Mouse (Mus musculus) left cerebral cortex, adult 6 months (tissue): ENCODE measurements around the gene Tbc1d15. TPM values are rescaled to one million over a fixed set of nuclear protein-coding genes. Genes with fewer than 3 reads are reported as not detected.

Source experiments
- long read RNA-seq, 2 experiments: library from polyadenylated mRNA; unstranded; transcript quantifications; one replicate each; pipeline ENCODE4 v2.0.0; 2019 to 2020
- polyA plus RNA-seq: library from polyadenylated mRNA; unstranded; fragments of <200 nt; fragmentation: Nextera tagmentation; gene quantifications from 2 replicates; pipeline ENCODE4 v1.2.3, GENCODE M21; 2021

Gene Tbc1d15
- polyA plus RNA-seq: 24.3 and 30.1 TPM in 2 replicates
- long read RNA-seq, experiment 1, transcript Tbc1d15-201 (17 exons, 3,752 nt): major isoform, 160 of 197 reads
- long read RNA-seq, experiment 1, partial matches to known transcripts: 20 of 197 reads
- long read RNA-seq, experiment 1, other reads (novel, unspliced or antisense): 17 of 197 reads
- long read RNA-seq, experiment 2, transcript Tbc1d15-201 (17 exons, 3,752 nt): major isoform, 10 of 28 reads
- long read RNA-seq, experiment 2, partial matches to known transcripts: 15 of 28 reads
- long read RNA-seq, experiment 2, other reads (novel, unspliced or antisense): 3 of 28 reads

GRCm38 (mm10) chr10:115251088-115251934 is at the start of gene Tbc1d15:
Gene Tbc1d15, minus strand, starts transcription at chr10:115251467.

GRCm38 (mm10) chr10:115184697-115185096 is 66.6 kb downstream of the Tbc1d15 start, which contains the start of gene Tph2:
Gene Tph2, minus strand, starts transcription at chr10:115185022.

Other genes with a start within 250 kb of the Tbc1d15 start
- gene Tph2, start 66.4 kb downstream of the Tbc1d15 start, polyA plus RNA-seq: 1.2 and 1.4 TPM in 2 replicates
- gene Rab21, start 64.1 kb upstream of the Tbc1d15 start, polyA plus RNA-seq: 7.9 and 8.3 TPM in 2 replicates
- gene Tmem19, start 111.0 kb upstream of the Tbc1d15 start, polyA plus RNA-seq: 27.5 and 35.7 TPM in 2 replicates
- gene Thap2, start 133.0 kb upstream of the Tbc1d15 start, polyA plus RNA-seq: 6.4 and 7.2 TPM in 2 replicates
- 3.3 and 3.5 TPM in 2 replicates for gene Zfc3h1, start 133.5 kb upstream of the Tbc1d15 start, polyA plus RNA-seq